Mouse (Mus musculus): ENCODE data around the gene Jak2.
A peak's percentile ranks its signal among the peaks of the same experiment; 100 is the strongest.

DNA sequence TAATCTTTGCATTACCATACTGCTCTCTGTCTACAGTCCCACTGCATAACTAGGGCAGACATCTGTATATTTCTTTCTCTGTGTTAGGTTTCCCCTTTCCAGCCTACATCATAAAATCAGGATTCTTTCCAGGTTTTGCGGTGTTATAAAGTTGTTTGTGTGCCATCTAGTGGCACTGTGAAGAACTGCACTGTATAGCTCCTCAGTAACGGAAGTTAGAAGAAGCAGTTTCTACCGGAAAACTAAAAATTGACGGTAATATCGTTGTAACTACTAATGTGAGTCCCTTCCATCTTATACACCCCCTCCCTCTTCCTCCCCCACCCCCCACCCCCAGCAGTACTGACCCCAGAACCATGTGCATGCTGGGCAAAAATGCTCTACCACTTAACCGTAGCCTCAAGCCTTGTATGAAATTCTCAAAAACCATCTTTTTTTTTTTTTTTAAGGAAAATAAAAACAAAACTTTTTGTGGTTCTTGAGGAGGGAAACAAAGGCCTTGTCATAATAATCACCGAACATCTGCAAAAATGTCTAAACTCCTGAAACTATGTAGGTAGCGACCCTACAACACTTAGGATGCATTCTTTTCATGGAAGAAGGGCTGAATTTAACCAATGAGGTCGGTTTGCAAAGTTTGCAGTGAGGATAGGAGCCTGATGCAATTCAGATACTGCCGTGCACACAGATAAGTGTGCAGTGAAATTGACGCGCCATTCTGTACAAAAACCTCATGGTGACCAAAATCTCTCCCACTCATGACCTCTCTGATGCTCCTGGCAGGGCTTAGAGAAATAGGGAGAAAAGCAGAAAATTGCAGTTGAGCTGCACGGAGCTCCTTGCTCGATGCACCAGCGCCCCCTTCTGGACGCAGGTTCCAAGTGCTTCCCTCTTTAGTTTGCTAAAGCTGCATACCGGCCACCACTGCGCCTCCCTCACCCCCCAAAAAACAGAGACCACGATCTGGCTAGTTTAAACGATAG is 103.6 kb downstream of the Jak2 start:
- TF ChIP-seq CTCF (IDR thresholded peaks at IDR 0.05; ENCODE audit: borderline replicate concordance, insufficient read depth, low read length) (peak; percentile 96), POLR2A (IDR thresholded peaks at IDR 0.05; ENCODE audit: low read depth, low read length) (no peak)
